Mouse (Mus musculus): Measurements from ENCODE around the gene Gimap8. TPM values are rescaled to one million over a fixed set of nuclear protein-coding genes. Genes with fewer than 3 reads are reported as not detected.

Gene Gimap8
- polyA plus RNA-seq, 1 experiment from 2014 or later, result 0.52 TPM

DNA sequence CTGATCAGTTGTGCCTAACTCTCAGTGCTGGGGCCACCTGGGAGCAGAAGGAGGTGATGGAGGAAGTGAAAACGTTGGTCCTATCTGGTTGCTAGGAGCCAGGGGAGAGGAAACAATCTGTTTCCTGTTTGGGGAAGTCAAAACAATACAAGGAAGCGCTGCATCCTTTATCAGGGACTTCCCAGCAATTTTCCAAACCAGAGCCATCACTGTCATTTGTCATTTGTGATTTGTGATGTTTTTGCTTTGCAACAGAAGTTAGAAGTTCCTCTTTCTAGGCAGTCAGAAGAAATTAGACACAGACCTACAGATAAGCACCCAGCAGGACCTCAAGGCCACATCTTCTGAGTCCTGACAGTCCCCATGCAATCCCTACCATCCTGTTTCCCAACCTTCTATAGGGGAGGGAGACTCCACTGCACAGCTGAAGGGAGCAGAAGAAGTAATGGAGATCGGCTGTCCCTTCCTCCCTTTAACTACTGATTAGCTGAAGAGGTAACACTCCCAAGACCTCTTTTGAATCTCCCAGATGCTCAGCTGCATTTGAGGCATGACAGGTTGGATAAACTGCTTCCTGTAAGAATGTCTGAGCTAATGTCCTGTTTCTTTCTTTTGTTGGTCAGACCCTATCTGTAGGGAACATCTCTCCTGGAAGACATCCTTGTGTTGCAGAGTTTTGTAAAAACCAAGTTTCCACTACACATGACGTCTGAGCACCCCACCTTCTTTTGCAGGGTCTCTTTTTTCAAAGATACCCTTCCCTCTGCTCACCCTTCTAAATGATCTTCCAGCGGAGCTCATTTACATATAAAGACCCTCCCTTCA, 53.4 kb downstream of the Gimap8 start:
- Histone ChIP-seq H3K9me3 (no peaks in the 10 kb centered on the region), H3K4me1 (no peaks in the 10 kb centered on the region), H3K27ac (no peak overlapping the region), H3K27me3 (replicated peaks) (no peaks in the 10 kb centered on the region), H3K9ac (no peak overlapping the region), H3K4me3 (no peak overlapping the region), H3K36me3 (replicated peaks) (no peaks in the 10 kb centered on the region), H3K4me2 (no peak overlapping the region)
- ATAC-seq (replicated peaks), result no peak
- 62% methylated on average over 5 of the region's 5 CpGs for WGBS

DNA sequence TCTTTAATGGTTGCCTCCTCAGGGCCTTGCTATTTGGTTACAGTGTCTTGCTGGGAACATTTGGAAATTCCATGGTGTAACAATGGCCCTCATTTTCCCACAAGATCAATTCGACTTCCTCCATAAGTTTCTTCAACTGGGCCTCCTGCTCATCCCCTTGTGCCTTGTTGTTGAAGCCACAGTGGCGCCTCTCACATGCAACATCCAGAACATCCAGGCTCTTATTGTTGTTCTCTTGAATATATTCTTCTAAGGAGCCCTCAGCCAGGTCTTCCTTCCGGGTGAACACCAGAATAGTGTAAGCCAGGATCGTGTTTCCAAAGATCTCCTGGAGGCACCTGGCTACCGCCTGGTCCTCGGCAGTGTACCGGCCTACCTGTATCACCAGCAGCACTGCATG, 55.1 kb downstream of the Gimap8 start:
- Histone ChIP-seq H3K9ac (no peak overlapping the region), H3K4me1 (no peaks in the 10 kb centered on the region), H3K27me3 (replicated peaks) (no peaks in the 10 kb centered on the region), H3K4me2 (no peak overlapping the region), H3K36me3 (replicated peaks) (no peaks in the 10 kb centered on the region), H3K9me3 (no peaks in the 10 kb centered on the region), H3K4me3 (no peak overlapping the region), H3K27ac (no peak overlapping the region)
- ATAC-seq (replicated peaks), result no peak
- WGBS, result 92% methylated on average over 7 of the region's 7 CpGs

DNA sequence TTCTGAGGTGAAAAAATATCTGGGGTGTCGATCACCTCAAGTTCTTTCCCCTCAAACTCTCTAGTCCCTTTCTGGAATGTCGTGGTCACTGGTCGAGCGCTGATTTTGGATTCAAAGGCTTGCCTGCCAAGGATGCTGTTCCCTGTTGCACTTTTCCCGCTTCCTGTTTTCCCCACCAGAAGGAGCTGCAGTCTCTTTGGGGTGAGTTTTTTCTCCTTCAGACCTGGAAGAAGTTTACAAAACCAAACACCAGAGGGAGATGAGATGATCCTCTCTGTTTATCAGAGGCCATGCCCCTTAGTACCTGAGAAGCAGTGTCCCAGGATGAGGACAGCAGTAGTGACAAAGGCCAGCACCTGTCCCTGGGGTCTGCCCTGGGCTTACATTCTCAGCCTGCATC, 55.6 kb downstream of the Gimap8 start:
- Histone ChIP-seq H3K9me3 (no peaks in the 10 kb centered on the region), H3K36me3 (replicated peaks) (no peaks in the 10 kb centered on the region), H3K27ac (no peak overlapping the region), H3K4me3 (no peak overlapping the region), H3K4me2 (no peak overlapping the region), H3K27me3 (replicated peaks) (no peaks in the 10 kb centered on the region), H3K9ac (no peak overlapping the region), H3K4me1 (no peaks in the 10 kb centered on the region)
- WGBS, result 74% methylated on average over 5 of the region's 5 CpGs
- ATAC-seq (replicated peaks), result no peak

DNA sequence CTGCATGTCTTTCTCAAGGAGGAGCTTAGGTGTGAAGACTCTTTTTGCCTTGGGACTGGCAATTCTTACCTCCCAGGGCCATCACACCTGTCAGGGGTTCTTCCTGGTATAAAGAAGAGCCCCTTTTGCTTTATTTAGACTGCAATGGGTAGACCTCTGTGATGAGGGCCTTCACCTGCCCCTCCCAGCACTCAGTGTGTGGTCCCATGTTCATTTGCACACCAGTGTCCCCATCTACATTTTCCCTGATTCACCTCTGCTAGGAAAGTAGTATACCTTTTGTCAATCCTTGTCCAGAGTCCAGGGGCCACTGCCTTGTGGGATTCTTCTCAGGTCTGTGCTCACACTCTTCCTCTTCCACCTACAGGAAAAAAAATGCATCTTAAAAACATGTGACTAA, 57.1 kb downstream of the Gimap8 start:
- H3K4me1 ChIP-seq, result no peaks in the 10 kb centered on the region
- H3K36me3 ChIP-seq (replicated peaks), result no peaks in the 10 kb centered on the region
- H3K9ac ChIP-seq, result no peak overlapping the region
- no peak overlapping the region for H3K27ac ChIP-seq
- no peaks in the 10 kb centered on the region for H3K9me3 ChIP-seq
- H3K4me3 ChIP-seq, result no peak overlapping the region
- H3K4me2 ChIP-seq, result no peak overlapping the region
- H3K27me3 ChIP-seq (replicated peaks), result no peaks in the 10 kb centered on the region
- no peak for ATAC-seq (replicated peaks)

DNA sequence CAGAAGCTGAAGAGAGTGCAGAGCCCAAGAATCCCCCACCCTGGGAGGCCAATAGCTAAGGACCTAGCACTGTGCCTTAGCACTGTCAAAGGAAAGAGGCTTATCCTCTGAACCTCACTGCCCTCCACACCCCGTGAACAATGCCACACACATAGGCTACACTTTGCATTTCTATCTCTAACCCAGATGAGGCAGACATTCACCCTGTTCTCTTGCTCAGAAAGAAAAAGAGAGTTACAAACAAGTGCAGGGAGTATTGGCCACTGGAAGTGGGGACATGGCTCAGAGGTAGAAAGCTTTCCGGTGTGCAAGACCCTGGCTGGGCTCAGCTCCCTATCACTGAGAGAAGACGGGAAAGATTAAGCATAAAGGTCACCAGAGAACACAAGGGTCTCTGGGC, 59.1 kb downstream of the Gimap8 start:
- Histone ChIP-seq H3K4me3 (no peak overlapping the region), H3K9ac (no peak overlapping the region), H3K4me1 (no peaks in the 10 kb centered on the region), H3K27ac (no peak overlapping the region), H3K36me3 (replicated peaks) (no peaks in the 10 kb centered on the region), H3K27me3 (replicated peaks) (no peaks in the 10 kb centered on the region), H3K4me2 (no peak overlapping the region), H3K9me3 (no peaks in the 10 kb centered on the region)
- 43% methylated on average over 3 of the region's 3 CpGs for WGBS
- no peak for ATAC-seq (replicated peaks)

Other genes with a start within 250 kb of the Gimap8 start
- gene Zfp467, start 201.4 kb upstream of the Gimap8 start, polyA plus RNA-seq (2015; fragmentation: Nextera tagmentation; extraction: Ambion mirVana), result 28.9 and 33.8 TPM in 2 replicates
- gene Sspo, start 199.0 kb upstream of the Gimap8 start, polyA plus RNA-seq (2015; fragmentation: Nextera tagmentation; extraction: Ambion mirVana), result 0.40 and 0.46 TPM in 2 replicates
- 292 and 304 TPM in 2 replicates for gene Atp6v0e2, start 109.6 kb upstream of the Gimap8 start, polyA plus RNA-seq (2015; fragmentation: Nextera tagmentation; extraction: Ambion mirVana)
- 27.9 and 28.5 TPM in 2 replicates for gene Lrrc61, start 92.4 kb upstream of the Gimap8 start, polyA plus RNA-seq (2015; fragmentation: Nextera tagmentation; extraction: Ambion mirVana)
- gene Rarres2, start 74.4 kb upstream of the Gimap8 start, polyA plus RNA-seq (2015; fragmentation: Nextera tagmentation; extraction: Ambion mirVana), result 4.5 and 5.6 TPM in 2 replicates
- not detected in 2 replicates for gene Gm45021, start 57.6 kb upstream of the Gimap8 start, polyA plus RNA-seq (2015; fragmentation: Nextera tagmentation; extraction: Ambion mirVana)
- gene Repin1, start 53.4 kb upstream of the Gimap8 start, polyA plus RNA-seq (2015; fragmentation: Nextera tagmentation; extraction: Ambion mirVana), result 48.9 and 50.4 TPM in 2 replicates
- 0.88 TPM in 1 of 2 replicates, not detected in the other for gene Gm44965, start 53.3 kb upstream of the Gimap8 start, polyA plus RNA-seq (2015; fragmentation: Nextera tagmentation; extraction: Ambion mirVana)
- 16.3 and 16.8 TPM in 2 replicates for gene Zfp775, start 45.2 kb upstream of the Gimap8 start, polyA plus RNA-seq (2015; fragmentation: Nextera tagmentation; extraction: Ambion mirVana)
- 20.9 and 23.8 TPM in 2 replicates for gene AI854703, start 20.5 kb upstream of the Gimap8 start, polyA plus RNA-seq (2015; fragmentation: Nextera tagmentation; extraction: Ambion mirVana)
- gene Gimap9, start 28.9 kb downstream of the Gimap8 start, polyA plus RNA-seq (2015; fragmentation: Nextera tagmentation; extraction: Ambion mirVana), result 1.5 and 1.7 TPM in 2 replicates
- 0.68 and 1.5 TPM in 2 replicates for gene Gimap4, start 37.3 kb downstream of the Gimap8 start, polyA plus RNA-seq (2015; fragmentation: Nextera tagmentation; extraction: Ambion mirVana)
- gene Gimap6, start 61.0 kb downstream of the Gimap8 start, polyA plus RNA-seq (2015; fragmentation: Nextera tagmentation; extraction: Ambion mirVana), result 6.6 and 6.8 TPM in 2 replicates
- gene Gm28053, start 71.4 kb downstream of the Gimap8 start, polyA plus RNA-seq (2015; fragmentation: Nextera tagmentation; extraction: Ambion mirVana), result 0.88 TPM in 1 of 2 replicates, not detected in the other
- not detected in 2 replicates for gene Gimap7, start 71.4 kb downstream of the Gimap8 start, polyA plus RNA-seq (2015; fragmentation: Nextera tagmentation; extraction: Ambion mirVana)
- gene Gimap1, start 91.8 kb downstream of the Gimap8 start, polyA plus RNA-seq (2015; fragmentation: Nextera tagmentation; extraction: Ambion mirVana), result 4.8 and 5.8 TPM in 2 replicates
- 0.71 and 1.6 TPM in 2 replicates for gene Gimap5, start 99.0 kb downstream of the Gimap8 start, polyA plus RNA-seq (2015; fragmentation: Nextera tagmentation; extraction: Ambion mirVana)
- not detected in 2 replicates for gene Gimap3, start 123.6 kb downstream of the Gimap8 start, polyA plus RNA-seq (2015; fragmentation: Nextera tagmentation; extraction: Ambion mirVana)
- 15.0 and 16.1 TPM in 2 replicates for gene Tmem176a, start 193.7 kb downstream of the Gimap8 start, polyA plus RNA-seq (2015; fragmentation: Nextera tagmentation; extraction: Ambion mirVana)
- 110 and 122 TPM in 2 replicates for gene Tmem176b, start 194.3 kb downstream of the Gimap8 start, polyA plus RNA-seq (2015; fragmentation: Nextera tagmentation; extraction: Ambion mirVana)
- not detected in 2 replicates for gene Aoc1, start 225.7 kb downstream of the Gimap8 start, polyA plus RNA-seq (2015; fragmentation: Nextera tagmentation; extraction: Ambion mirVana)

Data from midbrain, embryonic 15.5 days (tissue).